Mouse (Mus musculus): ENCODE measurements around the gene Jaml.

Jaml gene

DNA sequence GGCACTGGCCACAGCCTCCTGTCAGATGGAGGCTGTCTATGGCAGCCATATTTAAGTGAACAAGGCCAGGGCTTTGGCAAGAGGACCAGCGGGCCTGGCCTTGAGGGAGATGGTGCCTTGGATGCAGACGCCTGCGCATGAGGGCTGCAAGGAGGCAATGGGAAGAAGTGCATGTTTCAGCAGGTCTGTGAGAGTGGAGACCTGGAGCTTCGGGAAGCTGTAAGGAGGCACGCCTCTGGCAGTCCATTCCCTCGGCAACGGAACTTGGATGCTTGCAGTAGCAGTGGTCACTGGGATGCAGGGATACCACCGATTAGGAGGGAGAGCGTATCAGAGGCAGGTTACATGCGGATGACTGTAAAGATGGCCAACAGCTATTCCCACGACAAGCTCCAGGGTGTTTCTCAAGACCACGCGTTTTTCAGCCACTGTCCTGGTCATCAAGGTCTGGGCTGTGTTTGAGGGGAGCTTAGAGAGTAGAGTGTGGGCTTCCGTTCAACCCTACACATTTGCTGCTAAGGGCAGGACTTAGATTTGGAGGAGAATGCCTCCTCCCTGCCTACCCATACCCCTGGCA is 41.1 kb downstream of the Jaml start:
- no peak for DNase-seq (ENCODE audit: extremely low read depth, insufficient read length, low spot score)

- no peak for DNase-seq (ENCODE audit: extremely low read depth, insufficient read length, low spot score)
Observed at GRCm38 (mm10) chr9:45120567-45120966, 41.6 kb downstream of the Jaml start.

- DNase-seq (ENCODE audit: extremely low read depth, insufficient read length, low spot score), result no peak
Observed at GRCm38 (mm10) chr9:45121001-45121400, 42.0 kb downstream of the Jaml start.

DNA sequence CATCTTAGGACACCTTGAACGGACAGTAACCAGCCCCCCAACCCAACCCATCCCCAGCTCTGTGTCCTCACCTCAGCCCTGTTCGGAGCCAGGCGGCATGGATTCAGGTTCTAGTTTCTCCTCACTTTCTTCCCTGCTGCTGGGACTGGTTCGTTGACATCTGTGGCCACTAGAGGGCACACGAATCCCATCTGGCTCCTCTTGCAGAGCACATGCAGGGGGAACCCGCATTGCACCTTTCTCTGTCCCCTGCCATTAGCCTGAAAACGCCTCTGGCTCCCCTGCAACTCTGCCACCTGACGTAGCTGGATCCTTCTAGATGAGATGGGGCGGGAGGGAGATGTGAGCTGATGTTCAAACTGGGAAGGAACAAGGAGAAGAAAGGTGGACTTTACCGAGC is 42.8 kb downstream of the Jaml start:
- DNase-seq (ENCODE audit: extremely low read depth, insufficient read length, low spot score), result no peak

DNA sequence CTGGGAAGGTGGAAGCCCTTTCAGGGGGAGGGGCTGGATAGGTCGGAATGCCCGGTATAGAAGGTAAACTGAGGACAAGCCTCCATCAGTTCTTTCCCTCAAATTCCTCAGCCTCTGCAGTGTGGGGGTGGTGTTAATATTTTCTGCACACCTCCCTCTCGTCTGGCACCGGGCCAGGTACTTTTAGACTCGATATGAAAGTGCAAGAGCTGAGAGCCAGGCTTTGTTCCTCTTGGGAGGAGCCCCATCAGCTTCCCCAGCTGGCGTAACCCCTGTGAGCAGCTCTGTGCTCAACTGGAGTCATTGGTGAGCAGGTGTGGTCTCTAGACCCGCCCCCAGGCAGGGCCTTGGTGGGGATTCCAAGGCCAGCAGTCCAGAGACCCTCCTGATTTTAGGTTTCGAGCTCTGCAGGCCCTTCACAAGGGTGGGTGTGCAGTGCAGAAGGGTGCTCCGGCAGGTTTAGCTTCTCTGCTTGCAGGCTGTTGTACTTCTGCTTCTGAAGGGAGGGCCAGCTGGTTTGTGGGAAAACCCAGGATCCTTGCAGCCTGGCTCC is 43.3 kb downstream of the Jaml start:
- no peak for DNase-seq (ENCODE audit: extremely low read depth, insufficient read length, low spot score)

- no peak for DNase-seq (ENCODE audit: extremely low read depth, insufficient read length, low spot score)
Observed at GRCm38 (mm10) chr9:45125211-45125610, 46.2 kb downstream of the Jaml start.

DNA sequence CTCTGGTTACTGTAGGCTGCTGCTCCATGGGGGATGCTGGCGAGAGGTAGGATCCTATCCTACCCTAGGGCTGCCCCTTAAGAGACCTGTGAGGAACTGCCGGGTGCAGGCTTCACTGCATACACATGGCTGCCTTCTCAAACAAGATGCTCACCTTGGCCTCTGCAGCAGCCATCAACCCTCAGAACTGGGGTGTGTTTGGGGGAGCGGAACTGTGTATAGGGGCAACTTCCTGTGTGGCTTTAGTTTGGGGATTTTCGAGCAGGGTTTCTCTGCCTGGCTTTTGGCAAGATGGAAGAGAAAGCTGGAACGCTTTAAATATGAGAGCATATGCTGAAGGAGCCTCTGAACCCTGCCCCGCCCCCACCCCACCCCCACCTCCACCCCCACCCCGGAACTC is 48.0 kb downstream of the Jaml start:
- no peak for DNase-seq (ENCODE audit: extremely low read depth, insufficient read length, low spot score)

DNA sequence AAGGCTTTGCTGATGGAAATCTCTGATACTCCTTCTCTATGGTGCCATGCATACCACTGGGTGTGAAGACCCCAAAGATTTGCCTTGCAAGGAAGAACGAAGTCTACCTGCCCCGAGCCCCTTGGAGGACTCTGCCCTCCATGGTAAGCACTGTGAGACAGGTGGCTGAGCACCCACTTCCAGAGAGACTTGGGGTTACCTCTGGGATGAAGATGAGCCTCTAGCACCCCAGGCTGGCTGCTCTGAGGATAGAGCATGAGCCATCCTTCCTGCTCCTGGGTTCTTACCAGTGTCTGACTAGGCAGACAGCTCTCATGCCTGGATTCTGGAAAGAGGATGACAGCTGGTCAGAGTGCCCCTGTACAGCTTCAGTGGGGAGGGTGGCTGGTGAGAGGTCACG is 51.1 kb downstream of the Jaml start:
- DNase-seq (ENCODE audit: extremely low read depth, insufficient read length, low spot score), result no peak

GRCm38 (mm10) chr9:45133484-45134310 is 54.7 kb downstream of the Jaml start:
- DNase-seq (ENCODE audit: extremely low read depth, insufficient read length, low spot score), result no peak

DNA sequence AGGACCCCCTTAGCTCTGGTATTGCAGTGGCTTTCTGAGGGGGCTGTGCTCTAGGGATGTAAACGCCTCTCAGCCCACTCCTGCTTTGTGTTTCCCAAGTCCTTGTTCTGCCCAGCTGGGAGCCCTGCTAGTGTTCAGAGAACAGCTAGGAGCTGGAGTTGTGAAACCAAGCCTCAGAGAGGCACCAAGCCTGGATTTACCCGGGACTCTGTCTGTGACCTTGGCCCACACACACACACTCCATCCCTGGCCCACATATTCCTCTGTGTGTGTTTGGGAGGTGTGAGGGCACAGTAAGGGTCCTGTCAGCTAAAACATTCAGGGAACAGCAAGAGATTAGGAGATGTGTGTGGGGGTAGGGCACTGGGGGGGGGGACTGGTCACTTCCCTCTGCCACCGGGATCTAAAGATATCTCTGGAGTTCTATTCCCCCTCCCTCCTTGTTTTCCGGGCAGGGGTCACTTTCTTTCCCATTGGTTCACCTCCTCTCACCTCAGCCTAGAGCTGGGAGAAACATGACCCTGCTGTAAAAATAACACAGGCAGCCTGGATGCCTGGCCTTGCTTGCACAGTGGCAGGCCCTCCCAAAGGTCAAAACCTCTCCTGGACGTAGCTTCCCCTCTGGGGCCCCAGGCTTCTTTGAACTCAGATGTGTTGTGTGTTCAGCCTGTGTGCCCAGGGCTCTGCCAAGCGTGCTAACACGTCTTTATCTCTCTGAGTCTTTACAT is 57.6 kb downstream of the Jaml start:
- no peak for DNase-seq (ENCODE audit: extremely low read depth, insufficient read length, low spot score)

DNA sequence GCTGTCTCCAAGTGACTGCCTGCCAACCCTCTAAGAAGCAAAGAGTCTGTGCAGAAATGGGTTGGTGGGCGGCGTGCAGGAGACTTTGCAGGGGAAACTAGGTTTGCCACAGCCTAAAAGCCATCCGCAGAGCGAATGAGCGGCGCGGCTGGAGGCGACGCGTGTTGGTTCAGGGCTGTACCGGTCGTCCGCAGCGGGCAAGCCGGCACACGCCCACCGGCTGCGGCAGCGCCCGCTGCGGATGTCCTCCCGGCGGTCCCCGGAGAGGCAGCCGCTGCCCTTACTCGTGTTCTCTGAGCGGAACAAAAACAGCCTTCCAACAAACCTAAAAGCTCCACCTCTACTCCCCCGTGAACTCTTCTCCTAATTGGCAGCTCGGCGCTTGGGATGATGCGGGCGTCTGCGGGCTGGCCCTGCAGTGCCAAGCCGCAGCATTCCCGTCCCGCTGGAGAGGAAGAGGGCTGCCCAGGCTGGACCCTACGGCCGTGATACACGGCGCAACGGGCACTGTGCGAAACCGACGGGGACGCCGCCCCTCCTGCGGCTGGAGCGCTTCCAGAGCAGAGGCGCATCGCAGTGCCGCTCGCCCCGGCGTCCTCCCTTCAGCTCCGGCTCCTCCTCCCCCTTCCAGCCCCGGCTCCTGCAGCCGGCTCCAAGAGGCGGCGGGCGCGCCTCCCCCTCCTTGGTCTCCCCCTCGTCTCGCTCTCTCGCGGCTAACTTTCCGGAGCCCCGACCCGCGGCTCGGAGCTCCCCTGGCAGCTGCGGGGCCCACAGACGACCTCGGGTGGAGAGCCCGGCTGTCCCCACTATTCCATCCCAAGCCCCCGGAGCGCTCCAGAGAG is 59.4 kb downstream of the Jaml start, which contains the start of gene Scn4b:
Gene Scn4b, plus strand, starts transcription at position 205 of the 842 bp plus-strand sequence.
- DNase-seq (ENCODE audit: extremely low read depth, insufficient read length, low spot score), result no peak

DNA sequence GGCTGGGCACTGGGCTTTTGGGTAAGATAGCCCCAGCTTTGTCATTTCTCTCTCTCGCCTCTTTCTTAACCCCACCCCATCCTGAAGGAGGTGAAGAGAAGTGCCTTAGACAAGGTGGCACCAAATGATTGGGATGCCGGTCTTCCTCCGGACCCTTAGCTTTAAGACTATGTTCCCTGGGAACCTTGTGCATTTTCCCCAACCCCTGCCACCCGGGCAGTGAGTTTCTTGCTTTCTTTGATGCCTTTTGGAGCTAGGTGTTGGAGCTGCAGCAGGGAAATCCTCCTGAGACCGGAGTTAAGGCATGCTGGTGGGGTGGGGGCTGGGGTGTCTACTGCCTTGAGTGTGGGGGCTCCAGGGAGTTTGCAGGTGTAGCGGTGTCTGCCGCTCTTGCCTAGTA is 60.1 kb downstream of the Jaml start:
- DNase-seq (ENCODE audit: extremely low read depth, insufficient read length, low spot score), result no peak

DNA sequence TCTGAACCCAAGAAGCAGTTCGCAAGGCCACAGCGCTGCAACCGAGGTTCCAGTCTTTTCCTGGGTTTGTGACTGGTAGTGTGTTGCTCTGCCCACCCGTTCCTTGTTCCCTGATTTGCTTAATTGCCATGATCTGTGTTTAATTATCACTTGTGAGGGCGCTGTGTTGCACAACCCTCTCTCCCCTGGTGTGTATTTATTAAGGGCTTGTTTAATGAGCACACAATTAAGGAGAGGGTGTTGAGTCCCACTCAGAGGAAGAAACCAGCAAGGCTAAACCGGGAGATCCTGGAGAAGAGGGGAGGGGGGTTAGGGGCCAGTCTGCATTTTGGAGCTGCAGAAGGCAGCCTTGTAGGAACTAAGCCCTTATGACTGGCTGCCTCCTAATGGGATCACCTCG is 62.0 kb downstream of the Jaml start:
- DNase-seq (ENCODE audit: extremely low read depth, insufficient read length, low spot score), result no peak

DNA sequence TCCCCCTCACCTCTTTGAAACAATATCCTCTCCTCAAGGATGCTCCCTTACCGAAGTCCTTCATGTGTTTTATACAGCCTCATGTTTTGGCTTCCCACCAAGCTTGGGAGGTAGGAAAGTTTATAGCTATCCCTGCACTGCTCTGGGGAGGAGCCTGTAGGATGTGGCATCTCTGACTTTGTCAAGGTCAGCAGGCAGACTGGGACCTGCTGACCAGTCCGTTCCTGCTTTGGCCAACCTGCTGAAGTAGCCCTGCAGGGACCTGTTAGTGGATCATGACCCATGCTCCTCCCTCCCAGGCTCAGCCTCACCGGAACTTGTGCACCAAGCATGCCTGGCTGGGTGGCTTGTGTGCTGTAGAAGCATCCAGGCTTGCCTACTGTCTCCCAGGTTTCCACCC is 63.7 kb downstream of the Jaml start:
- no peak for DNase-seq (ENCODE audit: extremely low read depth, insufficient read length, low spot score)

- DNase-seq (ENCODE audit: extremely low read depth, insufficient read length, low spot score), result no peak
Observed at GRCm38 (mm10) chr9:45145533-45146266, 66.7 kb downstream of the Jaml start.

- no peak for DNase-seq (ENCODE audit: extremely low read depth, insufficient read length, low spot score)
Observed at GRCm38 (mm10) chr9:45146267-45146597, 67.2 kb downstream of the Jaml start.

DNA sequence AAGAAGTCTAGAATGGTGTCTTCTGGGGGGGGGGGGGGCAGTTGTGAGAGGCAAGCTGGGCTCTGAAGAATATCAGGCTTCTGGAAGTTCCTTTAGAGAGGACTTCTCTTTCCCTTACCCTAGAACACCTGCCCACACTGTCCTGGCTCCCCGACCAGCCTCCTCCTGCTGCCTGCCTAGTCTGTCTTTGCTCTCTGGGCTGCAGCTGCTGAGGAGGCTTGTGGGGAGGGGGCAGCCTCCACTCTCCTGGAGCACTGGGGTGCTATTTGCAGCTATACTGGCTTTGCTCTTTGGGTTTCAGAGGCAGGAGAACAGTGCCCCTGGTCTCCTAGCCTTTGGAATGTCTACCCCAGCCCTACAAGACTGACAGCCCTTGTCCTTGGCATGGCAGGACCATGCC is 72.0 kb downstream of the Jaml start:
- no peak for DNase-seq (ENCODE audit: extremely low read depth, insufficient read length, low spot score)

DNA sequence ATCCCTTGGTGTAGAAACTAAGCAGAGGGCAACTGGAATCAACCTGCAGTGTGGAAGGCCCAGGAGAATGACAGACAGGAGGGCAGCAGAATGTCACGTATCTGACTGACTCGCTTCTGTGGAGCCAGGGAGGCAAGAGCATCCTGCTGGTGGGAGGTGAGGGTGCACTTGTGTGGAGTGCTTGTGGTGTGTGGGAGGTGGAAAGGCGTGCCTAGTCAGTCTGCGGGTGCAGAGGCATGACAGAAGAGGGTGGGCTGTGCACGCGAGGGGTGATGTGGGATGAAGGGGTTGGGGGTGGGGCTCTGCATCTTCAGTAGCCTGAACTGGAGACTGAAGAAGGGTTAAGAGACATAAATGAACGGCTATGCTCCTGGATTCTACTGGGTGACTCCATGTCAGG is 74.4 kb downstream of the Jaml start:
- no peak for DNase-seq (ENCODE audit: extremely low read depth, insufficient read length, low spot score)
